In the genomic region with DNA sequence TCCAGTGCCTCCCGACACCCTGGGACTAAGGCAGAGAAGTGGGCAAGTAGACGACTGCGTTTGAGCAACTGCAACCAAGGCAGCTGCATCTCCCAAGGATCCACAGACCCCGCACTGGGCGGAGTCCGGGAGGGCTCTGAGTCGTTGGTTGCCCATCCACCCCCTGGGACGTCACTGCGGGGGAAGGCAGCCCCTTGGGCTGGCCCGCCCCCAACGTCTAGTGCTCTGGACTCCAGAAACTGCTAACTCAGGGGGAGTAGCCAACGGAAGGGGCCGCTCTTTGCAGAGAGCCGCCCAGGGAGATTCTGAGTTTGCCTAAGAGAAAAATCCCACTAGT, we compare ENCODE assay signal across 7 mouse cellular contexts. TPM values are rescaled to one million over a fixed set of nuclear protein-coding genes. Genes with fewer than 3 reads are reported as not detected.
DNase-seq lines count a peak whose midpoint lies in the region; ATAC-seq and TF ChIP-seq lines count a peak whose summit lies in the region.

Gene Layn, minus strand, starts transcription at position 116 of the 337 bp plus-strand sequence.

- H3K9me3 ChIP-seq in intestine, embryonic 15.5 days: no peaks in the 10 kb centered on the region
- no peaks in the 10 kb centered on the region for H3K9me3 ChIP-seq in limb, embryonic 14.5 days (ENCODE audit: control insufficient read depth, low read length)
- no peaks in the 10 kb centered on the region for H3K9me3 ChIP-seq in midbrain, embryonic 14.5 days (ENCODE audit: control insufficient read depth, low read length)

- peaks cover 15% of the 10 kb centered on the region; the same call in 1 of the 2 replicates for H3K4me1 ChIP-seq in intestine, embryonic 15.5 days (replicated peaks)
- H3K4me1 ChIP-seq in limb, embryonic 14.5 days (ENCODE audit: control insufficient read depth, insufficient read depth, low read length): peaks cover 13% of the 10 kb centered on the region; the same call in 1 of the 2 replicates
- peaks cover 13% of the 10 kb centered on the region for H3K4me1 ChIP-seq in midbrain, embryonic 14.5 days (ENCODE audit: control insufficient read depth, insufficient read depth, low read length)
- H3K4me1 ChIP-seq in small intestine, adult 2 months (ENCODE audit: control insufficient read depth, insufficient read depth, insufficient read length, low read length): peaks cover 8% of the 10 kb centered on the region; the same call in 1 of the 2 replicates

- H3K27ac ChIP-seq in intestine, embryonic 15.5 days: peak within 1 kb of the TSS; percentile 54; the same call in 1 of the 2 replicates
- H3K27ac ChIP-seq in limb, embryonic 14.5 days (replicated peaks; ENCODE audit: low read depth, low read length): peak within 1 kb of the TSS; percentile 76
- H3K27ac ChIP-seq in midbrain, embryonic 14.5 days (replicated peaks; ENCODE audit: low read depth, low read length): no peak within 1 kb of the TSS
- H3K27ac ChIP-seq in small intestine, adult 2 months (ENCODE audit: insufficient read depth, low read depth, low read length): no peak within 1 kb of the TSS

- H3K9ac ChIP-seq in intestine, embryonic 15.5 days: peak within 1 kb of the TSS; percentile 54
- H3K9ac ChIP-seq in limb, embryonic 14.5 days (ENCODE audit: low read depth, low read length, severe bottlenecking): peak within 1 kb of the TSS; percentile 55
- peak within 1 kb of the TSS; percentile 31 for H3K9ac ChIP-seq in midbrain, embryonic 14.5 days (replicated peaks; ENCODE audit: low read length)

- under 1% methylated on average over 14 of the region's 14 CpGs for WGBS in intestine, embryonic 15.5 days
- 0% methylated on average over 14 of the region's 14 CpGs for WGBS in limb, embryonic 14.5 days
- under 1% methylated on average over 14 of the region's 14 CpGs for WGBS in midbrain, embryonic 14.5 days
- WGBS in small intestine, adult 2 months: 3% methylated on average over 14 of the region's 14 CpGs

- no peak for TF ChIP-seq CTCF in small intestine, adult 2 months (IDR thresholded peaks at IDR 0.05; ENCODE audit: extremely low read depth, insufficient read length, insufficient replicate concordance, low read depth, low read length)

- TF ChIP-seq POLR2A in limb, embryonic 14.5 days (IDR thresholded peaks at IDR 0.05; ENCODE audit: borderline replicate concordance, extremely low read depth, insufficient read depth, insufficient read length): 0 out of 2 replicates have a peak, but pooled peaks have one; percentile 22
- no peak for TF ChIP-seq POLR2A in small intestine, adult 2 months (IDR thresholded peaks at IDR 0.05; ENCODE audit: low read depth, low read length)

- peak; percentile 72 for DNase-seq in adrenal gland, postnatal 25 days
- DNase-seq in embryo, embryonic 11.5 days (ENCODE audit: low read depth, low spot score): peak; percentile 59
- peak; percentile 58 to 81 for DNase-seq in gastrocnemius, postnatal 4 days (ENCODE audit: low spot score in 2 of 2)
- peak; percentile 85 for DNase-seq in limb, embryonic 14.5 days (ENCODE audit: low spot score)
- peak; percentile 74 for DNase-seq in midbrain, embryonic 14.5 days

- peak within 1 kb of the TSS; percentile 52 for H3K4me3 ChIP-seq in intestine, embryonic 15.5 days (replicated peaks)
- H3K4me3 ChIP-seq in limb, embryonic 14.5 days (replicated peaks; ENCODE audit: low read length): peak within 1 kb of the TSS; percentile 48
- peak within 1 kb of the TSS; percentile 30 for H3K4me3 ChIP-seq in midbrain, embryonic 14.5 days (replicated peaks; ENCODE audit: low read depth, low read length)
- H3K4me3 ChIP-seq in small intestine, adult 2 months (ENCODE audit: low read depth, low read length): peak within 1 kb of the TSS; percentile 64

- ATAC-seq in intestine, embryonic 15.5 days: peak; percentile 95
- peak; percentile 88 for ATAC-seq in limb, embryonic 14.5 days (ENCODE audit: low FRiP score, low read depth)
- peak; percentile 73; the same call in 1 of the 2 replicates for ATAC-seq in midbrain, embryonic 14.5 days (ENCODE audit: low FRiP score, low TSS enrichment)

- peak within 1 kb of the TSS; percentile 98 for H3K4me2 ChIP-seq in intestine, embryonic 15.5 days (replicated peaks)
- H3K4me2 ChIP-seq in limb, embryonic 14.5 days (replicated peaks; ENCODE audit: low read depth, low read length, severe bottlenecking): peak within 1 kb of the TSS; percentile 81
- peak within 1 kb of the TSS; percentile 64 for H3K4me2 ChIP-seq in midbrain, embryonic 14.5 days (ENCODE audit: low read length)

- H3K27me3 ChIP-seq in intestine, embryonic 15.5 days (replicated peaks): no peaks in the 10 kb centered on the region
- H3K27me3 ChIP-seq in limb, embryonic 14.5 days (ENCODE audit: control insufficient read depth, insufficient read depth, low read length): no peaks in the 10 kb centered on the region
- no peaks in the 10 kb centered on the region; the same call in 1 of the 2 replicates for H3K27me3 ChIP-seq in midbrain, embryonic 14.5 days (ENCODE audit: control insufficient read depth, insufficient read depth, low read length)
- peaks cover 10% of the 10 kb centered on the region for H3K27me3 ChIP-seq in small intestine, adult 2 months (ENCODE audit: control insufficient read depth, insufficient read depth, low read length)

- H3K36me3 ChIP-seq in intestine, embryonic 15.5 days: no peaks in the 10 kb centered on the region
- H3K36me3 ChIP-seq in limb, embryonic 14.5 days (ENCODE audit: control insufficient read depth, insufficient read depth, low read length): no peaks in the 10 kb centered on the region
- H3K36me3 ChIP-seq in midbrain, embryonic 14.5 days (ENCODE audit: control insufficient read depth, insufficient read depth, low read length): no peaks in the 10 kb centered on the region
- no peaks in the 10 kb centered on the region for H3K36me3 ChIP-seq in small intestine, adult 2 months (ENCODE audit: control insufficient read depth, insufficient read depth, low read length)

RNA-seq across cellular contexts. Expression of gene Layn, which starts in this region (rescaled TPM):
- total RNA-seq in adrenal gland, postnatal 25 days (2021): 6.5 and 6.6 TPM in 2 replicates
- total RNA-seq in gastrocnemius, postnatal 4 days (2021): 1 to 10 TPM; 3.1 to 3.5 TPM
- polyA plus RNA-seq in intestine, embryonic 15.5 days (2015; fragmentation: Nextera tagmentation; extraction: Ambion mirVana): 3.7 and 4.3 TPM in 2 replicates
- 4.6 and 6.1 TPM in 2 replicates for polyA plus RNA-seq in limb, embryonic 14.5 days (2012; rRNA removed)
- 9.3 and 11.6 TPM in 2 replicates for polyA plus RNA-seq in limb, embryonic 14.5 days (2014; fragmentation: Nextera tagmentation; extraction: Ambion mirVana)
- 0.72 and 0.84 TPM in 2 replicates for polyA plus RNA-seq in midbrain, embryonic 14.5 days (2014; fragmentation: Nextera tagmentation; extraction: Ambion mirVana)
- polyA plus RNA-seq in small intestine, adult 2 months (2012; rRNA removed): 0.15 and 0.22 TPM in 2 replicates

Comparison
In these comparisons a context has a peak if more than half of its experiments do, and no peak if none do; other contexts are left out.
1. Peak in DNase-seq, ATAC-seq, H3K4me3 ChIP-seq, H3K9ac ChIP-seq and H3K4me2 ChIP-seq in midbrain, embryonic 14.5 days; RNA of the gene not detected or under 1 TPM.
2. H3K27ac ChIP-seq: peak in intestine, embryonic 15.5 days (single experiment) and limb, embryonic 14.5 days (single experiment); none in midbrain, embryonic 14.5 days (single experiment) and small intestine, adult 2 months (single experiment).
3. Peak in every context shown above with its lines, with median percentiles within 50 percentile points of each other: DNase-seq, ATAC-seq, H3K4me2 ChIP-seq, H3K4me3 ChIP-seq and H3K9ac ChIP-seq.